Mouse (Mus musculus) telencephalon, adult 2 months (tissue): ENCODE measurements around the gene Ahsg.

Source experiments
- DNase-seq: peaks from one replicate; pipeline ENCODE4 v3.0.0-alpha.2; 2011; ENCODE audit warnings: low read depth, low spot score

Gene Ahsg

DNA sequence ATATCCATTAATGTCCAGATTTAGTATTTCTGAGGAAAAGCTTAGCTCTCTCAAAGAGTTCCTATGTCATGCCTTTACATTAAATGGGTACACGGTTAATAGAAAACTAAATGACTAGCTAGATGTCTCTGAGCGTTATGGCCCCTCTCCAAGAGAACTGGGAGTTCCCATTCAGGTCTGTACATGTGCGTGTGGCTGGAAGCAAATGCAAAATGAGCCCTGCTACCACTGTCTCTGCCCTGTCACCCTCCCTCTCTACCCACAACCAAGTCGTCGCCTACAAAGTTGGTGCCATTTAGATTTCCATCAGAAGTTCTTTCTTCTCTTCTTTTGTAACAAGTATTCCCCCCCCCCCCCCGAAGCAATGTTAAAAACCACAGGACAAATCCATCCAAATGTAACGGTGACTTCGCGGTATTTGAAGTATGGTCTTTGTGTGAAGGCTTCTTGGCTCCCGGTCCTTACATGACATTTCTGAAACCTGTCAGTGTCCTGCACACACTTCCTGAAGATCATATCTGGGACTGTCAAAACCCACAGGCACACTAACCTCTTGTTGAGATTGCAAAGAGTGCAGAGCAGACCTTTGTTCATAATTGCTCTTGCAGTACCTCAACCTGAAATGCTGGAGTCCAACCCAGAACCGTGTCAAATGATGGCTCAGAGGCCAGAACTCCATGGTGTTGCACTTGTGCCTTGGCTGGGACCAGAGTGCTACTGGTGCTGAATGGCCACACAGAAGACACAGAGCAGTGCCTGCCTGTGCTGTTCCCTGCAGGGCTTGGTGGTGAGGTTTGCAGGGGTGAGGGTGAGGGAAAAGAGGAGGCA is at the start of gene Ahsg:
Ahsg (plus strand) TSS at position 595 of the 828 bp plus-strand sequence.
- no peak for DNase-seq

DNA sequence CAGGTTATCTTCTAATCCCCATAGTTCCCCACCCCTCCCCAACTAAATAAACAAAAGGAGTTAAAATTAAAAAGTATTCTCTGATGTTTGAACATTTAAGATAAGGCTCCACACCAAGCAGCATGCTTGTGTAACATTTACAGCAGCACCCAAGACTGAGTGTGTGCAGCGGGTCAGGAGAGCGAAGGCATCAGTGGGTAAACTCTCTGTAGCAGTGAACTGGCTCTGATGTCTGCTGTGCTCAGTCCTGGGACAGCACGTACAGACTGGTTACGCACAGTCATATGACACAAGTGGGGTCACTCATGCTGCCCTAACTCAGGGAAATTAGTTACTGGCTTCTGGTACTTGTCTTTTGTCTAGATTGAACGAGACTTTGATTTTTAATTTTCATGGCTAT is 48.2 kb upstream of the Ahsg start:
- no peak for DNase-seq

DNA sequence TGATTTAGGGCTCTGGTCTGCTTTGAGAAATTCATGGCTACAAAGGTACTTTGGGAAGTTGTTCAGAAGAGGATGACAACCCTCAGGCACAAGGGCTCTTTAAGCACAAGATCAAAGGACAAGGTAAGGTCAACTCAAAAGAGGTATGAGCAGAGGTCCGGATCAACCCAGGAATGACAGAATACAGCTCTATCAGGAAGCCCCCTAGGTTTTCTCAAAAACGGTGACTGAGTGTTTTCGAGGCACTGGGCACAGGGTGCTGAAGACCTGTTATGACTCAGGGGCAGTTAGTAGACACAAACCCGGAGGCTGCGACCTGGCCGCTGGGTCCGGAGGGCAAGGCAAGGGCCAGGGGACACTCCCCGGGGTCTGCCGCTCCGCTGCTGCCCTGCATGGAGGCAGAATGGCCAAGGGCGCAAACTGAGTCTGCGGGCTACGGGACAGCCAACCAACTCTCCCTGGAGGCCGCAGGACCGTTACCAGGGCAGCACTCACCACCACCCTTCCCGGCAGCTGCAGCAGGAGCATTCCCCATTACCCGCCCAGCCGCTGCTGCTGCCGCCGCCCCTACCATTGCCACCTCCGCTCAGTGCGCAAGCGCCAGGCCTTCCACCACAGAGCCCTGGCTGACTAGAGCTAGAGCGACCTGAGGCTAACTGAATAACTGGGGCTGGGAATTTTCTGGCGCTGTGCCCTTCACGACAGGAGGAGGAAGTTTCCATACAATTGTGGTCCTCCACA is 46.8 kb upstream of the Ahsg start:
- peak; percentile 67 for DNase-seq

DNA sequence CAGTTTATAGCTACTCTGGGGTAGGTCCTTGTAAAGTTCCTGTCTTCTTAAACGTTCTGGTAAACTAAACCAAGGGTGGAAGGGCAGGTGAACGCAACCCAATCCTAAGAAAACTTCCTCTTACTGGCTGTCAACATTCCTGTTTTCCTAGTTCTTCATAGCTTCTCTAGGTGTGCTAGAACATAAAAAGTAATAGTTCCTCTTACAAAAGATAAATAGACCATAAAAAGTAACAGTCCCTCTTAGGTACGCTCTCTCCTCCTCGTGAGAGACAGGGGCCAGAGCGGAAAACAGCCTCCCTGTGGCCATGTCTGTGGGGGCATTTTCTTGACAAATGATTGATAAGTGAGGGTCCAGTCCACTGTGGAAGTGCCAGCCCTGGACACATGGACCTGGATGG is 46.2 kb upstream of the Ahsg start:
- DNase-seq, result no peak

DNA sequence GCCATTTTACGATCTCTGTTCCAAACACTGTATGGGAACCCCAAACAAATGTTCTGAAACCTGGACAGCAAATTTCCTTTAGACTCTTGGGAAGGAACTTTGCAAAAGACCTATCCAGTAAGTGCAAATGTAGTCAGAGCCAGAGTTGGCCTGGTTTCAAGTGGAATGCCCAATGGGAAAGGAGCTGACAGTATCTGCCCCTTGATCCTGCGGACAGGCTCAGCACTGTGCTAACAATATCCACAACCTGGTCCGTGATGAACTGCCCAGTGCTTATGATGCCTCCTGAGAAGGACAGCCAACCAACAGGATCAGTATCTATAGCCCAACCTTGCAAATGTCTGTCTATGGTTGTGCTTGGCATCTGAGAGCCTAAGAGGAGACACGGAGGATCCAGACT is 45.6 kb upstream of the Ahsg start:
- DNase-seq, result no peak

DNA sequence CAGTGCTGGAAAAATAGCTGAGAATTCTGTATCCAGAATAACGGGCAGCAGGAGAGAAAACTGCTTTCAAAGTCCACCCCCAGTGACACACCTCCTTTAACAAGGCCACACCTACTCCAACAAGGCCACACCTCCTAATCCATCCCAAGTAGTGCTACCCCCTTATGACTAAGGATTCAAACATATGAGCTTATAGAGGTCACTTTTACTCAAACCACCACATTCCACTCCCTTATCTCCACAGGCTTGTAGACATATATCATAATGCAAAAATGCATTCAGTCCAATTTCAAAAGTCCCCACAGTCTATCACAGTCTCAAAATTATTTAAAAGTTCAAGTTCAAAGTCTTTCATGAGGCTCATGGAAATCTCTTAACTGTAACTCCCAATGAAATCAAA is 43.4 kb upstream of the Ahsg start:
- no peak for DNase-seq

DNA sequence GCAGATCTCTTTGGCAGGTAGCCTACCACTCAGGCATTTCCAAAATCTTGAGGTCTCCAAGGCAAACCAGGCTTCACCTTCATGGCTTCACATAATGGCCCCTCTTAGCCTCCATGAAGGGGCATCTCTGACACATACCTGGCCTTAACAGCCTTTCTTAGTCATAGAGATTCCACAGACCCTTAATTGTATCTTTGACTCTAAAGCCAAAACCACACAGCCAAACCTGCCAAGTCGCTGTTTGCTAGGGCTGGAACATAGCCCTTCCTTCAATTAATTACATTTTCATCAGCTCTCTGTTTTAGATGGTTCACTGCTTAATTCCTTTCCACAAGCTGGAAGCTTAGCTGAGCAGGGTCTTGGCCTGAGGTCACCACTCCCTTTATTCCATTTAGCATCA is 42.7 kb upstream of the Ahsg start:
- DNase-seq, result no peak

DNA sequence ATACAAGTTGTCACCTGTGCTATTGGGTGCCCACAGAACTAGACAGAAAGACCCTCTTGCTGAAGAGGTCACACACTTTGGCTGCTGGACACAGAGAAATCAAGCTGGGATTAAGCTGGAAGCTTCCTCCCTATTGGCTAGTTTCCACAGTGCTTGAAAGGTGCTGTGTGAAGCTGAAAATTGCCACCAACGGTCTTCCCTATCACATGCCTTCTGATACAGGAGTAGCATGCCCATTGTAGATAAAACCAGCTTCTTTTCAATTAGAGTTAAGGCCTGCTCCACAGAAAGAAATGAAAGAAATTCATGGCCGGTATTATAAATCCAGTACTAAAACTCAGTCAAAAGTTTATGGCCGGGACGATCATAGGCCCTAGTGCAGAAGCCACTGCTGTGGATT is 38.4 kb upstream of the Ahsg start:
- DNase-seq, result no peak

DNA sequence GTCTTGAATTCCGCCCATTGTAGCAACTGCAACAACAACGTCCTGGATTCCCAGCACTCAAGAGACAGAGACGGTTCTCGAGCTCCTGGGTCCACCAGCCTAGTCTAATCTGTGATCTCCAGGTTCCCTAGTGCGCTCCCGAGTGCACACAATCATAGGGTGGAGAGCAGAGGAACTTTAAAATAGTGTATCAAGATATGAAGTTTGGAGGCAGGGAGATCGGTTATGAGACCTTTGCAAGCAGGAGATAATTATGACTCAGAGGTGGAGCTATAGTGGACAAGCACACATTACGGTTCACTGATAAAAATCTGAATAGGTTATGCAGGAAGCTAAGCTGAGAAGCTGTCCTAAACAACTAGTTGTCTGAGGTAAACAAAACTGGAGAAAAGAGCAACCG is 34.3 kb upstream of the Ahsg start:
- DNase-seq, result no peak

DNA sequence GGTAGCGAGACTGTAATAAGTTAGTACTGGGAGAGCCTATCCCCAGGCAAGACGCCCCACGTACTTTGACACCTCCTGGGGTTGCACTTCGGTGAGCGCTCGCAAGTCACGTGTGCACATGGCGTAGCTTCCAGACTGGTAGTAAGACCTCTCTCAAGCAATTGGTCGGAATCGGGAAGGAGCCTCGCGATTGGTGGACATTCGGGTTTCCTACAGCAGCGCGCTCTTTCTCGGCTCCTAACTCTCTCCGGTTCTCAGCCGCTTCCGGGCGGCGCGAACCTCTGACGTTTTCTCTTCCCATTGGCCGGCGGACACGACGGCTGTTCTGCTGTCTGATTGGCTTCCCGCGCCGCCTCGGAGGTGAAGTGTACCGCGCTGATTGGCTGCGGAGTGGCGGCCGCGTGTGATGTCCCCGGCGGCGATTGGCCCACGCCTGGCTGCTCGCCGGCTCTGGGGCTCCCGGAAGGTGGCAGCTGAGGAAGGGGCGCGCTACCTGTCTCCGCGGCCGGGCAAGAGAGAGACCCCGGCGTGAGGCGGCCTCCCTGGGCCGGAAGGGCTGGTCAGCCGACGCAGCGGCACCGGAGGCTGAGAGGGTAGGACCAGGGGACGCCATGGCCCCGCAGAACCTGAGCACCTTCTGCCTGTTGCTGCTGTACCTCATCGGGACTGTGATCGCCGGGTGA is 33.5 kb upstream of the Ahsg start, which contains the start of the genes Tbccd1 and Dnajb11:
Tbccd1 (minus strand) TSS at position 239 of the 683 bp plus-strand sequence.
Dnajb11 (plus strand) TSS at position 415 of the 683 bp plus-strand sequence.
- peak; percentile 100 for DNase-seq

DNA sequence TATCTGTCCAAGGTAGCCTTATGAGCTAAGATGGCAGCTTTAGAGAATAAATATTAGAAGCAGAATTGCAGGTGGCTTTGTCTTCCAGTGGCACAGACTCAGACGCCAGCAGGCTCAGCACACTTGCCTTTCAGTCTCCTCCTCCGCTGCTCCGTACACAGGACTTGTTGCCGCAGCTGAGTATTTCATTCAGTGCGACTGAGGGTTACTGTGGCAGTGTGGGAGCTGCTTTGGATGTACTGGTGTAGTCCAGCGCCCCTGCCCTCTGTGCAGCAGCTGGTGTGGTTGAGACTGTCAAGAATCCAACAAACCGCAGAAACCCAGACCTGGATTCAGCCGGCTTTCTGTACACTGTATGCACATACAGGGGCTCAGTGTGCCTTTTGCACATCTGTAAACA is 18.7 kb upstream of the Ahsg start:
- DNase-seq, result no peak

DNA sequence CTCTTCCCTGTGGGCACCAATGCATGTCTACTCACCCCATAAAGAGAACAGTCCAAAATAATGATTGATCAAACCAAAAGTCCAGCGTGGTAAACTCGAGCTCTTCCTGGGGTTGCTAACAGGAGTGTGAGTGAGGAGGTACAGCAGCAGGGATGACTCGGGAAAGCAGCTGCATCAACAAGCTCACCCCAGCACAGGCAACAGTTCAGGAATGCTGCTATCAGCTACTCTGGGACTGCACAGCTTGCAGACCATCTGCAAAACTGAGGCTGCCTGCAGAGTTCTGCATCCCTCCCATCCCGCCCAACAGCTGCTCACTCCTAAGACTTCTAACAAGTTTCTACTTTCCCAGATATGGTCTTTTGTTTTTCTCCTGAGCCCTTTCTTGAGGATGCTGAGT is 17.7 kb upstream of the Ahsg start:
- DNase-seq, result no peak

DNA sequence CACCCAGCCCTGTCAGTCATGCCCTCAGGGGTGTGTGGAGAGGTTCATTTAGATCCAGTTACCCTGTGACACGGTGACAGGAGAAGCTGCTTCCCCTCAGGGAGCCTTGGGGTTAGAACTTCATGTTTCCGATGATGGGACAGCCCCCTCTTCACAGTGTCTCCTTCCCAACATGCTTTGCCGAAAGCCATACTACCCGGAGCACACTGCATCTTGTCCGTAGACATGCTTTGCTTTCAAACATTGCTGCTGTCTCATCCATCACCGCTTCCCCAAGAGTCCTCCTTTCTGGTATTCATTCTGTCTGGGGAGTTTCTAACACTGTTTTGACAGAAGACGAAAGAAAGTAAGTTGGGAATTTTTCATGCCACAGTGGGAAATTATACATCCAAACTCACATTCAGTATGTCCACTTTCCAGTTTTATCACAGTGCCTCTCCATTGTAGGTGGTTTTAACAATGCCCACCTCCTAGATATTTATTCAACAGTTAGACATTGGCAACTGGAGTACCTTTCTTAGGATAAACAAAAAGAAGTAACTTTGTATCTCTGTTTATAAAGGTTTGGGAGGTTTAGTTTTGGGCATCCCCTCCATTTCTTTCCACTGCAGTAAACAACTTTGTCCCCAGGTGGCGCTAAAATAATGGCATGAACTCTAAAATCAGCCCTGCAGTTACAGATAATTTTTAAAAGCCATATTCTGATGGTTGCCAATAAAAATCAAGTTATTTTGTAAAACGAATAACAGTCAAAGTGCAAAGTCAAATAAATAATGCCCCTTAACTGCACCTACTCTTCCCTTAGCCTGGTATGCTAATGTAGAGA is 14.6 kb upstream of the Ahsg start:
- DNase-seq, result no peak

DNA sequence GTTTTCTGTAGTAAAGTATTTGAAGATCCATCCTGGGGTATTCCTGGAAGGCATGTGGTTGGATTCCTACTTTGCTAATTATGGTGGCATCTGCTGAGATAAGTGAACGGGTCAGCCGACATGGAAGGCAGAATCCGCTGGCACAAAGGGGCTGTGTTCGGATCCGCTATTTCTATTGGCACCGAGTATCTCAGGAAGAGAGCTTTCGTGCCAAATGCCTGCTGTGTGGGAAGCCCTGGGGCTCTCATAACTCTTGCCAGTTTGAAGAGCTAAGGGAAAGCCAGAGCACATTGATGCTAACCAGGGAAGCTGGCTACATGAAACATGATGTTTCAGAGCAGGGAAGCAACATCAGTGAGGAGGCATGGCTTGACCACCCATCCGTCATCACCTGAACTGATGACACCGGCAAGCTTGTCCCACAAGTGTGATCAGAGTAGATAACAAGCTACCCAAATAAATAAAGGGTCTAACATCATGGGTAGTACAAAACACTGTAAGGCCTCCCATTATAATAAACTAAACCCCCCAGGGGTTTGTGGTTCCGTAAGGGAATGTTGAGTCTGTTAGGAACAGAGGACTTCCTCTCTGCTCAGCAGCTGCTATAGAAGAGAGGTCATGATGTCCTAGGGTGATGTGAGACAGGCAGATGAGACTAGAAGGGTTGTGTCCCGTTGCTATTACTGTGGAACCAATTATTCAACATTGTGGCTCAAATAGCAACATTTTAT is 13.3 kb upstream of the Ahsg start:
- no peak for DNase-seq

DNA sequence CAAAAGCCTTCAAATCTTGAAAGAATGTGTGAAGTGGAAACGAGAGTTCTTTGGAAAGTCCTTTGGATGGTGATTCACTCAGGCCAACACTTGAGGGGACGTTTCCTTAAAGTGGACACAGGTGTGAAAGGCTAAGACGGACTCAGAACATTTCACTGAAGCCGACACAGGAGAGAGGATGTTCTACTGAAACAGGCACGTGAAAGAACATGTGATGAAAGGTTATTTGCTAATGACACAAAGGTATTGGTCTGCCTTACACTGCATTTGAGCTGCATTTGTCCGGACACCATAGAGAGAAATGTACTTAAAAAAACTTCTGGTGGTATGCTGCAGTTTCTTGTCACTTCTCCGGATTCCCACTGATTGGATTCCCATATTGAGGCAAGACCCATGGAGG is 12.4 kb upstream of the Ahsg start:
- DNase-seq, result no peak

DNA sequence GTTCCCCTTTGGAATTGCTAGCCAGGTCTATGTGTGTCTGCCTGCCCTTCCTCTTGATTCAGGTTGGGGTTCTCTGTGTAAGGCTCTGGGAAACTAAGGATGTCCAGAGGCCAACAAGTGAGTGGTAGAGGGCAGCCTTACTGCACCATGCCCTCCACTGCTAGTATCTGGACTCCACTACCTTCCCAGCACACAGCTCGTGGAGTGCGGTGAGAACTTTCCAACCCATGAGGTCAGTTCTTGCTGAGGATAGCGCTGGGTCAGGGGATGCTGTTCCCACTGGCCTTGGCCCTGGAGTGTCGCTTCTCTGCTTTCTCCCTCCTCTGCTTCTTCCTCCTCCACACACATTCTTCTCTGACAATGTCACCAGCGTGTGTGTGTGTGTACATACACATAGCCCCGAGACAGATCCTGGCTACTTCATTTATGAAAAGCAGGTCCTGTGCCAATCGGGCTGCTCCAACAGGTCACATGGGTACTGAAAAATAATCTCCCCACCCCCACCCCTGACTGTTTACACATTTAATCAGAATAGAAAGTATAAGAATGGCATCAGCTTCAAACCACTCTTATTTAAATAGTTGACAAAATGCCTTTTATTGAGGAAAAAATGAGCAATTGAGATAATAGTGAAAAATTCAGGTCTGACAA is 11.0 kb upstream of the Ahsg start:
- DNase-seq, result no peak

DNA sequence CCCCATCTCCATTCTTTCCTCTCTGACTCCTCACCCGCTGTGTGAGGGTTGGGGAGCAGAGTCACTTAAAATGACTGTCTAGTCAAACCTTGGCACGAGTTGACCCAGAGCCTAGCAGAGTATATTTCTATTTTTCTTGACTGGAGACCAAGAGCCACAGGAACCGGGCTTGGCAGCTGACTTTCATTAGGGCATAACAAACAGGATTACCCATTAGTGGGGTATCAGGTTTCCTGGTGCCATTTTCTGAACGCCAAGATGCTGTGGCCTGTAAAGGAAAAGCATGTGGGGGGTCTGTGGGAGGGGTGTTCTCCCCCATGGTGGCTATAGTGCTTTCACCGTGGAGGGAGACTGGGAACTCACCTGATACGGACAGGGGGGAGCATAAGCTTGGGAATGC is 10.2 kb upstream of the Ahsg start:
- DNase-seq, result no peak

DNA sequence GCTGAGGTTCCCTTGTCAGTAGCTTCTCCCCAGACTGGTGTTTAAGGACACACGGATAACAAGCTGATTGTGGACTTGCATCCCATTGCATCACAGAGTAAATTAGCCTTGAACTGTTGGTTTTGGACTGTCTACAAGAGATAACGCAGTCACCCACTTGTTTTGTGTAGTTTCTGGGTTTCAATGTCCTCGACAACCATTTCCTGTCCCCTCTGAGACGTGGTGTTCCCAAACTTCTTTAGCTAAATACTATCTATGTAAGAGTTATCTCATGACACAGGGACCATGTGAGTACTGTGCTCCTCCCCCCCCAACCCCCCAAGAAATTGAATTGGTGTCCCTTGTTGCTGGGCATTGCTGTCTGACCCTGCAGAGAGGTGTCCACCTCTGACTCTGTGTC is 9.6 kb upstream of the Ahsg start:
- DNase-seq, result no peak

DNA sequence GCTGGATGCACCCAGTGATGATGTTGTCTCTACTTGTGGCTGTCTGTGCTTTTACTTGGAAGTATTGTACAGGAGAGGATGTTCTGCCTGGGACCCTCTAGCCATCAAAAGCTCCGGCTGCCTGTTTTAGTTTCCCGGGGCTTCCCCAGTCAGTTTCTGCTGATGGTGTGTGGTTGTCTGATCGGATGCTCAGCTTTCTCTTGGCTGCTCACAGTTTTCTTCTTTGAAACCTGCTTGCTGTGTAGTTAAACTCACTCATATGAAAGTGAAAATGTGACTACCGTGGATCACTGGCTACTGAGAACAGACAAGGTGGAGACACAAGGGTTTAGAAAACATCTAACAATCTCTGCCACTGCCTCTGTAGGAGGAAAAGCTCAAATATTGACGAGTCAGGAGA is 7.6 kb upstream of the Ahsg start:
- DNase-seq, result no peak

DNA sequence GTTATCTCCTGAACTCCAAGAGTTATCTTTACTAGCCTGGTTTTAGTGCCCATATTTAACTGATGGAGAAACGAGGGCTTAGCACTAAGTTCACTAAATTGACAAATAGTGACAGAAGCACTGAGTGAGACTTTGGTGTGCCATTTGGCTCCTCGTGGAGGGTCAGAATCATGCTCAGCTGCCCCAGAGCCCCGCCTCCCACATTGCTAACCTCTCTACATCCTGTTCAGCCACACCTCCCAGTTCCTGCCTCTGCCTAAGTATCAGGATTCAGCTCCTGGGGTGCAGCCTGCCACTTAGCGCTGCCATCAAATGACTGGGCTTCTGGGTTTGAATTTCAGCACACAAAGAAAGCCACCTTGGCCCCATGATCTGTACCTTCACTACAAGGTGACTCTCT is 5.7 kb upstream of the Ahsg start:
- DNase-seq, result no peak
